Mouse (Mus musculus) heart, postnatal 0 days (tissue): Measurements from ENCODE around the gene Traf3ip3.

Experiments
- CTCF ChIP-seq: IDR thresholded peaks from 2 replicates; pipeline ENCODE4 v1.5.1; 2016; ENCODE audit warnings: antibody characterized with exemption, control low read depth, low read depth
- EP300 ChIP-seq: IDR thresholded peaks from 2 replicates; pipeline ENCODE4 v1.6.1; 2016; ENCODE audit warnings: antibody characterized with exemption, low read depth

GRCm38 (mm10) chr1:193194416-193195140 is 6.9 kb downstream of the Traf3ip3 start:
- TF ChIP-seq CTCF (no peak), EP300 (no peak)
